Mouse (Mus musculus): ENCODE measurements around the gene Akirin2. TPM values are rescaled to one million over a fixed set of nuclear protein-coding genes. Genes with fewer than 3 reads are reported as not detected.
"Not testable (repeated sequence)": the region's sequence is repeated elsewhere in the genome, so short reads cannot be mapped to it uniquely, and the experiment has no call there.

The Akirin2 gene
- total RNA-seq (2021) = 10 to 100 TPM; 94.3 to 99.4 TPM

GRCm38 (mm10) chr4:34550748-34551097, at the start of gene Akirin2:
Akirin2 (plus strand) TSS chr4:34550937.
- DNase-seq (ENCODE audit: extremely low spot score in 1 of 2, low spot score in 1 of 2) = no peak

GRCm38 (mm10) chr4:34510305-34510704, 40.4 kb upstream of the Akirin2 start:
- DNase-seq (ENCODE audit: extremely low spot score in 1 of 2, low spot score in 1 of 2) = no peak

DNA sequence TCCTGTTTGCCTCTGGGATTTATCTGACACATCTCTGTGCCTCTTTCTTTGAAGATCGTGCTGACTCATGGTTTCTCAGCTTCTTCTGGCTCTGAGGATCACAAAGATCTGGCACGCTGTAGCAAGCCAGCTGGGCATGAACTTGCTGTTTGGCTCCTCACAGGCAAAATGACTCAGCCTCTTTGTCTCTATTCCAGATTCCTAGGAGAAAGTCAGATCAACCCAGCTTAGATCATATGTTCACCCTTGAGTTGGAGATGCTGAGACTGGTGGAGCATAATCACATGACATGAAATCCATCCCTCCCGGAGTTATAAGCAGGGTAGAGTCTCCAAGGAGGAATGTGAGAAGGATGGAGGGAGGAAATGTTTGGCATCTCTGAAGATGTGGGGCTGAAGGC, 27.9 kb upstream of the Akirin2 start:
- no peak for DNase-seq (ENCODE audit: extremely low spot score in 1 of 2, low spot score in 1 of 2)

- DNase-seq (ENCODE audit: extremely low spot score in 1 of 2, low spot score in 1 of 2) = no peak
Measured at GRCm38 (mm10) chr4:34523586-34523985, 27.2 kb upstream of the Akirin2 start.

- DNase-seq (ENCODE audit: extremely low spot score in 1 of 2, low spot score in 1 of 2) = no peak
Measured at GRCm38 (mm10) chr4:34526771-34527170, 24.0 kb upstream of the Akirin2 start.

DNA sequence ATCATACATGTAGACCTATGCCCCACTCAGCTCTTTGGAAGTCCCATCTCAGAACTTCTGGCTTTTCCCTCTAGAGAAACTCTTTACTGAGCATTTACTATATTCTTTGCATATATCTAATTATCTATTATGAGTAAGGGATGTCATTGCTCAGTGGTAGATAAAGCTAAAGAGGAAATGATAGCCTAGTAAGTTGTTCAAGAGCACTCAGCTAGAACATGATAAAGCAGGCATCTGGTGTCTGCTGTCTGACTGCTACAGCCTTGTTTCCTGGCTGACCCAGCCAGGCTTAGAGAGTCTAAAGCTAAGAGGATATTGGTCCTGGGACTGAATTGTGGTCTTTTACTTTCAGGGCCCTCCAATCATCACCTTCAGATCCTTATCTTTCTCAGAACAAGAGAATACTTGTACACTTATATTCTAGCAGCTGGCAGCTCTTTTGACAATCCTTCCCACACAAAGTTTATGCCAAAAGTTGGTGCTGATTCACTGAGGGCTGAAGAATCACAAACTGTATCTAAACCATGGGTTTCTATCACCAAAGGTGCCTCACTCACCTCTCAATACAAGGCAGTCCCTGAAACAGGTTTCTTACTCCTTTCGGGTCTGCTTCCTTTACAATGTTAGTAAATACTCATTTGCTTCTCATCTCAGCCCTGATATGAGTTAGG, 22.2 kb upstream of the Akirin2 start:
- DNase-seq (ENCODE audit: extremely low spot score in 1 of 2, low spot score in 1 of 2) = no peak

GRCm38 (mm10) chr4:34529379-34529778, 21.4 kb upstream of the Akirin2 start:
- DNase-seq (ENCODE audit: extremely low spot score in 1 of 2, low spot score in 1 of 2) = no peak

DNA sequence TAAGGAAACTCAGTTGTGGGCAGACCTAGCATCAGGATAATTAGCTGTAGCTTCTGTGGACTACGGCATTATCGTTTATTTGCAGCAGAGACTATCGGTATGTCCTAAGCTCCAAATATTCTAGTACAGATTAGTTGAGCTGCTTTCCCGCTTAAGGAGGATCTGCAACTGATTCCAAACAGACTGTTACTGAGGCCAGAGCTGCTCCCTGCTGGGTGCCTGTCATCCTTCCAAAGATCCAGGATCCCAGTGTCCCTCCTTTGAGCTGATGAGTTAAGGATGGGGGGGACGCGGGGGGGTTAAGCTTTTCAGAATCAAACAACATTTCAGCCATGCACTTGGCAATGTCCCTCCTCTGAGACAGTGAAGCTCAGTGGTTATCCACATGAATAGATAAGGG, 20.8 kb upstream of the Akirin2 start:
- DNase-seq (ENCODE audit: extremely low spot score in 1 of 2, low spot score in 1 of 2) = no peak

DNA sequence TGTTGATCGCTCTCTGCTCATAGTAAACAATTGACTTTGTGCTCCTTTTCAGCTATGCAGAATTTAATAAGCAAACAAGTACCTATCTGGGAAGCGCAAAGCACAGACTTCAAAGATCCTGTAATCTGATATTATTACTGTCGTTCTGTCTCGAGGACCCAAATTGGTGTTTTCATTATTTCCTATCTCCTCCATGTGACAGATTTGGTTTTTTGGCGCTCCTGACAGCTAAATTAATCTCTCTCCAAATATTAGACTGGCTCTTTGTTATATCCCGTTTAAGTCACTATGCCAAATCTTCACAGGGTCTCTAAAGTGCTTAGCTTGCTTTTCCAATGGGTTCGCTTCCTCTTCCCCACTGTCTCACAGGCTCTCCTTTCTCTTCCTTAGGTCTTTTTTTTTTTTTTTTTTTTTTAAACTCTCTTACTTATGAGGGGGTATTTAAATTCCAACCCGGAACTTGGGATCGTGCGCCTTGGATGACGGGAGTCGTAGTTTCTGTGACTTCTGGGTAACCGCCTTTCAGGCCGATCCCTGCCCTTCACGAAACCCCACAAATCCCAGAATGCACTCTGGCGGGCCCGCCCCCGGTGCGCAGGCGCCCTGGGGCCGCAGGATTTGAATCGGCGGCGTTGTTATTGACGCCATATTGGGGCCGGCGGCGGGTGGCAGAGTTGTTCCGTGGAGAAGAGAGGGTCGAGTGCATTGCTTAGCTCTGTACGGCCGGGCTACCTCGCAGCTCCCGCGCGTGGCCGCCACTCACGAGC, 573 bp upstream of the Akirin2 start:
- DNase-seq (ENCODE audit: extremely low spot score in 1 of 2, low spot score in 1 of 2) = peak; percentile 90 to 94

DNA sequence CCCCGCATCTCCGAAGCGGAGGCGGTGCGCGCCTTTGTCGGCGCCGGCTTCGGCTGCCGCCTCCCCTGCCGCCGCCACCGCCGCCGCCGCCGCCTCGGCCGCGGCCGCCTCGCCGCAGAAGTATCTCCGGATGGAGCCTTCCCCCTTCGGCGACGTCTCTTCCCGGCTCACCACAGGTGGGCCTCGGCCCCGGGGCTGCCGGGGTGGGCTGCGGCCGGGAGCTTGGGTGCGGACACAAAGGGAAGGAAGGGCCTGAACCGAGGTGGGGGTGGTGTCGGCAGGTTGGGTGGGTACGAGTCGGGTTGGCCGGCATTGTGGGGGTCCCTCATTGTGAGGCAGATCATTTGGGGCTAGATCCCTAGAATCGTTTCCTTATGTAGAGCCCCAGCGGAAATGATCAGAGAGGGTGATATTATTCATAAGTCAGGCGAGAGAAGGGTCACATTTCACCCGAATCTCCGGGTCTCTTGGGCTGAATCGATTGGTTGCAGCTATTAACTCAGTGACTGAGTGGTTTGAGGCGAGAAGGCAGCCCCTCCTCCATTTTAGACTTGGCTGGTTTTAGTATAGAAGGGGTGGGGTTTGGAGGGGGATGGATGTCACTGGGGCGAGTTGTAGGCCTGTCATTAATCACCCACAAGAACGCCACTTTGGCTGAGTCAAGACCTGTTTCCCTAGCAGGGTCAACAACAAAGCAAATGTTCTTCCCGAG, 517 bp downstream of the Akirin2 start:
- peak; percentile 9 to 25 for DNase-seq (ENCODE audit: extremely low spot score in 1 of 2, low spot score in 1 of 2)

- no peak for DNase-seq (ENCODE audit: extremely low spot score in 1 of 2, low spot score in 1 of 2)
Measured at GRCm38 (mm10) chr4:34551966-34552365, 1.2 kb downstream of the Akirin2 start.

DNA sequence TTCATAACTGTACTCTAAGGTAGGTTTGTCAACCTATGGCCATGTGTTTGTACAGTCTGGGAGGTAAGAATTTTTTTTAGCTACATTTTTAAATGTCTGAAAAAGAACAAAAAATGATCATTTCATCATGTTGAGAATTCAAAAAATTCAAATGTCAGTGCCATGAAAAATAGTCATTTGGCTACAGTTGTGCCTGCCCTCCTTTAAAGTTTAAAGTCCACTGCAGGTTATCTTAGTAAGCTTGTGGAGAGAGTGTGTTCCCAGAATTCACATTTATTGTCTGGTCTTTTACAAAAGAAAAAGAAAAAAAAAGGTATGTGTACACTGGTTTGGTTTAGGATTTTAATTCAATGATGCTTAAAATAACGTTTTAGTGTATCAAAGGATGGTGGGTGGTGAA, 3.9 kb downstream of the Akirin2 start:
- DNase-seq (ENCODE audit: extremely low spot score in 1 of 2, low spot score in 1 of 2) = no peak

DNA sequence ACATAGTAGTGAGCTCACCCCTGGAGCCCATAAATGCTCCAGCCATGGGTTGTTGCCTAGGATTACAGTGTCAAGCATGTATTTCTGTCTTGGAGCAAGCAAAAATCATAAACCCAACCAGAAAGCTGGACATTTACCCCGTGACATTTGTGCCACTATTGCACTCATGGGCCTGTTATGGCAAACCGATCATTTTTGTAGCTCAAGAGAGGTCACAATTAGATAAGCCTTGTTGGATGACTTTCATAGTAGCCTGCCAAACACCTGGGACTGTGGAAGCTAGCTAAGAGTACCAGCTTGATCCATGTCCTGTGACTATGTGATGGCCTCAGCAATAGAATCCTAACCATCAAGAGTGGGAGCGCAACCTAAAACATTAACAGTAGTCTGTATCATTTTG, 4.9 kb downstream of the Akirin2 start:
- no peak for DNase-seq (ENCODE audit: extremely low spot score in 1 of 2, low spot score in 1 of 2)

GRCm38 (mm10) chr4:34556183-34556582, 5.4 kb downstream of the Akirin2 start:
- DNase-seq (ENCODE audit: extremely low spot score in 1 of 2, low spot score in 1 of 2) = no peak

DNA sequence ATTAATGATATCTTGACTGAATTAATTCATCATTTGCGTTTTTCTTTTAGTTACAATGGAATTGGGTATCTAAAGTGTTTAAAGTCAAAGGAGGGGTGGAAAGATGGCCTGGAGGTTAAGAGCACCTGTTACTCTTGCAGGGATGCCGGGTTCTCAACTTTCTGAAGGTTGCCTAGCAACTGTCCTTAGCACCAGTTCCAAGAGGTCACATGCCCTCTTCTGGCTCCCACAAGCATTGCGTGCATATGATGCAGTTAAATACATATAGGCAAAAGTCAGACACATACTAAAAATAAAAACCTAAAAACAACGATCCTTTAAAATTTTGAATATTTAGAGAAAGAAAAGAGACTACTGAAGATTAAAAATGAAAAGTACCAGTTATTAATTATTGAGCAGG, 10.2 kb downstream of the Akirin2 start:
- DNase-seq (ENCODE audit: extremely low spot score in 1 of 2, low spot score in 1 of 2) = no peak

DNA sequence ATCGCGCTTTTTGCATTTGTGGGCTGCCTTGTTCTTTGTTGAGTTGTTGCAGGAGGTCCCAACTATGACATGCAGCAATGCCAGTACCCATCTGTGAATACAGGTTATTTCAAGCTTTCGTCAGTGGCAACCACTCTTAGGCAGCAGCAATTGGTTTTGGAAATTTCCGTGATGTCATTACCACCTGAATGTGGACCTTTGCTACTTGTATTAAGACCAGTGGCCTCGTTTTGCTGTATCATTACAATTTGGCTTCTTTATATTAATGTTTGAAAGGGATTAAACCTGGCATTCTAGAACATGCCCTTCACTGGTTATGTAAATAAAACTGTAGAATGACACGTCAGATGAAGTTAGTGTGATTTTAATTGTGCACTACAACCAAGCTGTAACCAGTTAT, 15.5 kb downstream of the Akirin2 start:
- DNase-seq (ENCODE audit: extremely low spot score in 1 of 2, low spot score in 1 of 2) = no peak

- no peak for DNase-seq (ENCODE audit: extremely low spot score in 1 of 2, low spot score in 1 of 2)
Measured at GRCm38 (mm10) chr4:34572876-34573275, 22.1 kb downstream of the Akirin2 start.

DNA sequence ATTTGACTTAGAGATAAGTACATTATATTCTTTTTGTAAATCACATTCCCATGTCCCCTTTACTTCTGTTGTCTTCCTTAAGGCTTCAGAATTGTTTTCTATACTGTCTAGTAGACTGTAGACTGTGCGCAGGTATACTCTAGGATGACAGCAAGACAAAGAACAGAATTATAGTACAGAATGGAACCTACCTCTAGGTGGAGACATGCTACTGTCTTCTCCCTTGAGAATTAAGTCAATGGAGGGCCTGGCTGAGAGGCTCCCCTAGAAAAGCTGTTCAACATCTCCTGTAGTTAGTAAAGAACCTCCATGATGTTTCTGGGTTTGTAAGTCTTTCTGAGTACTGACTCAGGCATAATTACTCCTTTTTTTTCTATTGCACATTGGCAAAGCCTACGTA, 26.3 kb downstream of the Akirin2 start:
- no peak for DNase-seq (ENCODE audit: extremely low spot score in 1 of 2, low spot score in 1 of 2)

GRCm38 (mm10) chr4:34579215-34579614, 28.5 kb downstream of the Akirin2 start:
- no peak for DNase-seq (ENCODE audit: extremely low spot score in 1 of 2, low spot score in 1 of 2)

DNA sequence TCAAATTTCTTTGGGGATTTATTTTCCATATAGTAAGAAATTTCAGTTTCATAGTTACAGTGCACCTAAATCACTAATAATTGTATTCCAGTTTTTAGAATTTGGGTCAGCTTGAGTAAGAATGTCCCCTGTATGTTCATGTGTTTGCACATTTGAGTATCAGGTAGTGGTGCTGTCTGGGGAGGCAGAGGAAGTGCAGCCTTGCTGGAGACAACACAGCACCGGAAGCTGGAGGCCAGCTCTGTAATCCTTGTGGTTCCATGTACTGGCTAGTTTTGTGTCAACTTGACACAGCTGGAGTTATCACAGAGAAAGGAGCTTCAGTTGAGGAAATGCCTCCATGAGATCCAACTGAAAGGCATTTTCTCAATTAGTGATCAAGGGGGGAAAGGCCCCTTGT, 30.8 kb downstream of the Akirin2 start:
- not testable (repeated sequence) for DNase-seq (ENCODE audit: extremely low spot score in 1 of 2, low spot score in 1 of 2)

- DNase-seq (ENCODE audit: extremely low spot score in 1 of 2, low spot score in 1 of 2) = no peak
Measured at GRCm38 (mm10) chr4:34581990-34582389, 31.3 kb downstream of the Akirin2 start.

DNA sequence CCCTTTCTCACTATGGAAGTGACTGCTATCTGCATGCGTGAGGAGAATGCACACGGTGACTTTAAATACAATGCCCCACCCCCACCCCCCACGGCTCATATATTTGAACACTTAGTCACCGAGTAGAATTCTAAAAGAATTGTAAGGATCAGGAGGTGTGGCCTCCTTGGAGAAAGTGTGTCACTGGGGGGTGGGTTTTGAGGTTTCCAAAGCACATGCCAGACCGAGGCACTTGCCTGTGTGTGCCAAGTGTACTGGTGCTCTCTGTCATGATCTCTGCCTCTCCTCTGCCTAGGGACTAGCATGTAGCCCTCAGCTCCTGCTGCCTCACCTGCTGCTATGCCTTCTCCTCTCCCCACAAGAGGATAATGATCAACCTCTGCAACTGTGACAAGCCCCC, 31.7 kb downstream of the Akirin2 start:
- DNase-seq (ENCODE audit: extremely low spot score in 1 of 2, low spot score in 1 of 2) = no peak
